ENCODE assay signal across 15 mouse cellular contexts in genomic region chr4:100897943-100898342, GRCm38 (mm10).
"Had no signal": no experiment of that assay in that cellular context is flagged by ENCODE, and none has a peak within 500 bp of the region (broad histone marks: within the 10 kb centered on the region; RNA-seq: fewer than 3 reads in every experiment).

No protein-coding gene starts in this region.

- H3K27me3 ChIP-seq: kidney, embryonic 15.5 days; liver, embryonic 13.5 days; midbrain, embryonic 13.5 days; neural tube, embryonic 12.5 days had no signal

- ATAC-seq: midbrain, embryonic 13.5 days had no signal

- DNase-seq: kidney, adult 11 months; kidney, adult 8-10 months; kidney, postnatal 10 days; kidney, postnatal 36 days; layer of hippocampus, postnatal 36 days; liver, embryonic 13.5 days; lung, adult 2 months; lung, postnatal 14 days; lung, postnatal 4 days; thymus, adult 18-20 months; thymus, postnatal 36 days had no signal

- H3K9me3 ChIP-seq: kidney, embryonic 15.5 days; liver, embryonic 13.5 days; midbrain, embryonic 13.5 days; neural tube, embryonic 12.5 days had no signal

- H3K9ac ChIP-seq: kidney, embryonic 15.5 days; liver, embryonic 13.5 days; midbrain, embryonic 13.5 days; neural tube, embryonic 12.5 days had no signal

- H3K27ac ChIP-seq: kidney, embryonic 15.5 days; left cerebral cortex, adult 2 months; liver, embryonic 13.5 days; midbrain, embryonic 13.5 days; neural tube, embryonic 12.5 days had no signal

- H3K4me2 ChIP-seq: kidney, embryonic 15.5 days; liver, embryonic 13.5 days; midbrain, embryonic 13.5 days; neural tube, embryonic 12.5 days had no signal

- H3K4me3 ChIP-seq: kidney, embryonic 15.5 days; left cerebral cortex, adult 2 months; liver, embryonic 13.5 days; midbrain, embryonic 13.5 days; neural tube, embryonic 12.5 days had no signal

- H3K36me3 ChIP-seq: liver, embryonic 13.5 days had no signal

- H3K4me1 ChIP-seq: neural tube, embryonic 12.5 days had no signal
